Mouse (Mus musculus): Measurements from ENCODE around the gene Pus3.
"Not testable (repeated sequence)": the region's sequence is repeated elsewhere in the genome, so short reads cannot be mapped to it uniquely, and the experiment has no call there.

The Pus3 gene

DNA sequence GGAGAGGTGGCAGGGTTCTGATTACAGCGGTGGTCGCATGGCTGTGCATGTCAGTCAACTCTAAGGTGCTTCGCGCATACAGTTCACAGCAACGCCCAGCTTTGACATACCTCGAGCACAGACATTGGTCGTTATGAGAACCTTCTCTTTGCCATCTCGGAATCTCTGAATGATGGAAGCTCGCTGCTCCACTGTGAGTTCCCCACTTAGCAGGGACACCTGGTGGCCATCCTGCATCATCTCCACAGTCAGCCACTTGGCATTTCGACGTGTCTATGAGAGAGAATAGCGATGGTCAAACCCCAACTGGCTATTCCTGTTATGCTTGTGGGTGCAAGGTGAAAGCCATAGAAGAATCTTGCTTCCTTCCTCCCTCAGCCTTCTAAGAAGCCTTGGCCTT is 12.7 kb upstream of the Pus3 start:
- no peak for DNase-seq (ENCODE audit: low spot score in 2 of 2)

DNA sequence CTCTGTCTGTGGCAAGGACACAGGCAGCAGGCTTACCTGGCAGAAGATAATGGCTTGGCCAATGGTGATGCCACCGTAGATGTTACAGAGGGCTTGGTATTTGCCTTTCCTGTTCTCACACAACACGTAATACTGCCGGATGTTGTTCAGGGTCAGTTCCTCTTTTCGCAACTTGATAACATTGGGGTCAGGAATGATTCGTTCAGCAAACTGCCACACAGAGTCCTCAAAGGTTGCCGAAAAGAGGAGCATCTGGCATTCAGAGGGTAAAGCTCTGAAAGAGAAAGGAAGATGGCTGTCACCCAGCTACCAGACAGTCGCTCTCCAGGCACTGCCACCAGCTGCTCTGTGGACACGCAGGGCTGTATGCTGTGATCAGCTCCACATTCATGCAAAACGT is 11.7 kb upstream of the Pus3 start:
- DNase-seq (ENCODE audit: low spot score in 2 of 2) = no peak

DNA sequence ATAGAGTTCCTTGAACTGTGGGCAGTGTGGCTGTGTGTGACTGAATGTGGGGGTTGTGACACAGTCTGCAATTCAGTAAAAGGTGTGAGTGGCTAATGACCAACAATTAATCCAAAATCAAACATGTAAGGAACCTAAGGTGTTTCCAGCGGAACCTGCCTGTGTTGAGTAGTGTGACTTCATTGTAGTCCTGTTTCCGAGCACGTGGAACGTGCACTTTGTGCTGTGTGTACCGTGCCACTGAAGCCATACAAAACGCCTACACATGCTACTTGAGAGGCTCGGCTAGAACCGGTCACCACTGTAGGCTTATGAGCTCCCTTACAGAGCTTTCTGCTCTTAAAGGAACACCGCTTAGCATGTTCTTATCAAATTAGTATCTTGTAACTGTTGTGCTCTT is 9.9 kb upstream of the Pus3 start:
- DNase-seq (ENCODE audit: low spot score in 2 of 2) = no peak

DNA sequence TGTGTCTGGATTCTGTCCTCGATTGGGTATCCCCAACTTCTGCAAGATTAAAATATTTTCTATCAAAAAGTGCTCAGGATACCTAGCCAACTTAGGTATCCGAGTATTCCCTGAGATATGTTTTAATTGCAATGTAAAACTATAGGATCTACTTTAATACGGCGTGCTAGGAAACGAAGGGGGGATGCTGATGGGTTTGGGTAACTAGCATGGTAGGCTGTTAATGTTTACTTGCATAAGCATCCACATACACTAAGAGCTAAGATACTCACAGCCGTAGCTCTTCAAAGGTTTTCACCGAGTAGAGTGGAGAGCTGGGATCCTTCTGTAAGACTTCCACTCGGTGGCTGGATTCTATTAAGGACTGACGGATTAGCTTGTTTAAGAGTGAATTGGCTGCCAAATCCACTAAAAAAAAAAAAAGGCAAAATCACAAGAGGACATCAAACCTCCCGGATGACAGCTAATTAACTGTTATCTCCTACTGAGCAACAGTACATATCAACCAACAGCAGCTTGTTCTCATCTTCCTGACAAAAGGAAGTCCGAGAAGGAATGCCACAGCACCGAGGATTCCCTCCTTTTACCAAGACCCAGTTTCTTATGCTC is 1.8 kb upstream of the Pus3 start:
- no peak for DNase-seq (ENCODE audit: low spot score in 2 of 2)

DNA sequence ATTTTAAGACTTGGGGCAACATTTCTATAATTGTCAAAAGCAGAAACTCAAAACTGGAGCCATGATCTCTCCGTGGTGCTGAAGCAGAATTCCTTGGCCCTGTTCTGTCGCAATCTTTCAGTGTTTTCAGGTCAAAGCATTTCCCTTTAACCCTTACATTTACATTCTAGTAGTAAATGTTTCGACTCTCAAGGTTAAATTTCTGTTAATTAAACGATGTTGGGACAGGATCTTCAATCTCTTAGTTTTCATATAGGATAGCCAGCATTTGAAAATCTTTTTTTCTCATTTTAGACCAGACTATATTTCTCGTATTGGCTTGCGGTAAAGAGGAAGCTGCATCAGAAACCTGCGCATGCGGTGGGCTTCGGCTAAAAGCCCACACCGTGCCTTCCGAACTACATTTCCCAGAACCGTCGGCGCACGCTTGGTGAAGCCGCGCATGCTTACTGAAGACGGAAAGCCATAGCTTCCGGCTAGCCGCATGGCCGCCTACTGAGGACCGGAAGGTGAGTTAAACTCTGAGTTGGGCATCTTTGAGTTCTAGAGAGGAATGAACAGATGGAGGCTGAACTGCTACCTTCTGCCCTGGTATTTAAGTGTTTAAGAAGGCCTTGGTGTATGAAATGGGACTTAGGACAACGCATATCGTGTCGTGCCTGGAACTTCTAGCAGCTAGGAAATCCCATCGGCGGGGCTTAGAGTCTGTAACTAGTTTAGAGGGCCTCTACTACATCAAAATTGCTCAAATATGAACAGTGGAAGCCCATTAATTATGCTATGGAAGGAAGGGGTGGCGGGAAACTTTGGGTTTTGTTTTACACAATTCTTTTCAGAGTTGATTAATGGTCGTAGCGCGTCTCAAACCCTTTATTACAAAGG is 855 bp downstream of the Pus3 start:
- peak; percentile 49 to 52 for DNase-seq (ENCODE audit: low spot score in 2 of 2)

DNA sequence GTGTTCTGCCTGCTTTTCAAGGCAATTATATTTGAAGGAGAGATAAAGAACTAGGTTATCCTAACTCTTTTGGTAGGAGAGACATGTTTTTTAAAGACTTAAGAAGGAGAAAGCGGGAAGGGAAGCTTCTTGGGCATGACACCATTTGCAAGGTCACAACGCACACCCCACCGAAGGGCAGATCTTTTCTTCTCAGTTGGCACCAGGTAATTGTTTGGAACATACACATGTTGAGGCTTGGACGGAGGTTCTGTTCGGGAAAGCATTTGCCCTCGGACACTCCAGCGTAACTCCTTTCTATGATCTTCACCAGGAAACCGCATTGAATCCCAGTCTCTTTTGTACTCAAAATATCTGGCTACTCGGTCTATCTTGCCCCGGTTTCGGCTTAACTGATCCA is 2.7 kb downstream of the Pus3 start:
- no peak for DNase-seq (ENCODE audit: low spot score in 2 of 2)

DNA sequence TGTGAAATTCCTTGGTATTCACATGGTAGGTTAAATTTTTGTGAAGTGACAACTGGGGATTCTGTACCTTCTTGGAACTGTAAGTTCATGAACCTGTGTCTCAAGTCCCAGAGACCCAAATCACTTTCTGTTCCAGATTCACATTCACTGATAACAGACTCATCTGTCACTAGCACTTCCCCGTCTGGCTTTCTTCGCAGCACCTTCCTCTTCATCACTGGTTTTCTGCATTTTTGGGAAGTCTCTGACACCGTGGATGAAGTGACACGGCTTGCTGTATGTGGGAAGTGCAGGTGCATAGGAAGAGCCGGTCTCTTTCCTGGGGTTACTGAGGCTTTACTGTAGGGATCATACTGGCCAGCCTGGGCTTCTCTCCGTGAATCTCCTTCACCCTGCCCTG is 3.2 kb downstream of the Pus3 start:
- no peak for DNase-seq (ENCODE audit: low spot score in 2 of 2)

DNA sequence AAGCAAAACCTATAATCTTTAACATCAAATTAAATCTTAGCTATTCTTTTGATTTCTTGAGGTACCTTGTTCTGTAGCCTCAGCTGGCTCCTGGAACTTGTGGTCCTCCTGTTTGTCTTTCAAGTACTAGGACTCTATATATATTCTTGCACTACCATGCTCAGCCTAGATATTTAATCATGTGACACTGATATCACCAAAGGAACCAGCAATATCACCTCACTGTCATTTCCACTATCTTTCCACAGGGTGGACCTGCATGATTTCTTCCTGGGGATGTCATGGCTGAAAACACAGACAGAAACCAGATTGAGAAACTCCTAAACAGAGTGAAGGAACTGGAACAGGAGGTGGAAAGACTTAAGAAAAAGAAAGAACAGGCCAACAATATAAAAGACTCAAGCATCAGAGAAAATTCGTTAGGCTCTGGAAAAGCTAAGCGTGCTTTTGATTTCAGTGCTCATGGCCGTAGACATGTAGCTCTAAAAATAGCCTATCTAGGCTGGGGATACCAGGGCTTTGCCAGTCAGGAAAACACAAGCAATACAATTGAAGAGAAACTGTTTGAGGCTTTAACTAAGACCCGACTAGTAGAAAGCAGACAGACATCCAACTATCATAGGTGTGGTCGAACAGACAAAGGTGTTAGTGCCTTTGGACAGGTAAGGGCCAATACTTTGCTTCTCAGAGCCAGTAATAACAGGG is 6.3 kb downstream of the Pus3 start:
- no peak for DNase-seq (ENCODE audit: low spot score in 2 of 2)

DNA sequence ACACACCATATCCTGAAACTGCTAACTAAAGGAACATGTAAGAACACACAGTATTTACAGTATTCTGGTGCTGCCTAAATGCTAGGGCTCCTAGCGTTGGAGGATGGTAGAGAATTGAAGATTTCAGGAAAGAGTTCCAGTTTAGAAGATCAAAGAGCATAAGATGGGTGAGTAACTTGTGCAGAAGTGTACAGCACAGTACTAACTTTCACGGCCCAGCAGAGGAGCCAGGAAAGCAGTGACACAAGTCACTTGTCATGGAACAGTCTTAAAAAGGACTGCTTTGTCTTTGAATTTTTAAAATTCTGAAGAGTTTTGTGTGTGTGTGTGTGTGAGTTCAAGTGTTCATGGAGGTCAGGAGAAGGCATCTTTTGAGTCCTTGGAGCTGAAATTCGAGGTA is 9.6 kb downstream of the Pus3 start:
- no peak for DNase-seq (ENCODE audit: low spot score in 2 of 2)

DNA sequence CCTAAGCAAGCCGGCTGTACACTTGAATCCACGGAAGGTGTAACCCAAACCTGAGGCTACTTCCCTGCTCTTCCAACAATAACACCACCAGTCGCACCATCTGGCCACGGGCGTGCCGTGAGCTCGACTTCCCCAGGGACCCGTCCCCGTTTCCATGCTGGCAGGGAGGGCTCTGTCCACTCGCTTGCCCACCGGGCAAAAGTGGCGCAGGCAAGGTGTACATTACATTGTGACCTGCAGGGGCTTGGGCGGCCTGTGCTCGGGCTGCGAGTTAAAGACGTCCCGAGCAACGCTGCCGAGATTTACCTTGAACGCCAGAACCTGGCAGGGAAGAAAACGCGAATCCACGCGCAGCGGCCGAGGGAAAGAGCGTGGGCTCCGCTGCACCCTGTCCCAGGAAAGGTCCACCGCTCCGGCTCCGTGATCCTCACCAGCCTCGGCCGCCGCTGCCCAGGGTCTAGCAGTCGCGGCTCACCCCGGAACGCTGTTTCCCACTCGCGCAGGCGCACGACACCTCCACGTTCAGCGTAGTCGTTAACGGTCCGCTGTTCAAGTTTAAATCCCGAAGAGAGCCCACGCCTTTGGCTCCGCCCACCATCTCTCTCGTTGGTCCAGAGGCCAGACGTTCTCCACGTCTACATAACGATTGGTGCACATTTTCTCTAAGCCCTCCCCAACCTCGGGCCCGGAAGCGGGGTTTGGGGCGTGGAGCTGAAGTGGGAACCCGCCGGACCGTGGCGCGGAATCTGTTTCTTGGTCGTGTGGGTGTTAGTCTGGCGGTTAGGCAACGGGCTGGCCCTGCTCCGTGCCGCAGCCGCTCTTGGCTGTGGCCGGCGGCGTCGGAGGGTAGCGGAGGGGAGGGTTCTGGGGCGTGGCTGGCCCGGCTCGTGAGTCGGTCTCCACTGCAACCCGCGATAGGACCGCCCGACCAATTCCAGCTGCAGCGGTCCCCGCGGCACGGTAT is 11.5 kb downstream of the Pus3 start, which contains the start of the genes Pate2 and Hyls1:
Pate2 (plus strand) TSS at position 714 of the 964 bp plus-strand sequence.
Hyls1 (minus strand) TSS at position 828 of the 964 bp plus-strand sequence.
- DNase-seq (ENCODE audit: low spot score in 2 of 2) = peak; percentile 86 to 89

DNA sequence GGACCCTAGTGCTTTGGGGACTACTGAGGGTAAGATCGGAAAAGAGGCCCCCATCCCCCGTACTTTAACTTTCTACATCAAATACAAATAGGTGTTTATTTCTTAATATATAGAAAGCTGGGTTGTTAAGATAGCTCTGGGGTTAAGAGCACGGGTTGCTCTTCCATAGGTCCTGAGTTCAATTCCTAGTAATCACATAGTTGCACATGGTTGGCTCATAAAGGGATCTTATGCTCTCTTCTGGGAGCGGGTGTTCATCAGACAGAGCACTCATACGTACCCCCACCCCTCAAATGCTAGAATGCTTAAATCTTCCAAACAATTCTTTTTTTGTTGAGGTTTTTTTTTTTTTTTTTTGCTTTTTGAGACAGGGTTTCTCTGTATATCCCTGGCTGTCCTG is 12.3 kb downstream of the Pus3 start:
- no peak for DNase-seq (ENCODE audit: low spot score in 2 of 2)

DNA sequence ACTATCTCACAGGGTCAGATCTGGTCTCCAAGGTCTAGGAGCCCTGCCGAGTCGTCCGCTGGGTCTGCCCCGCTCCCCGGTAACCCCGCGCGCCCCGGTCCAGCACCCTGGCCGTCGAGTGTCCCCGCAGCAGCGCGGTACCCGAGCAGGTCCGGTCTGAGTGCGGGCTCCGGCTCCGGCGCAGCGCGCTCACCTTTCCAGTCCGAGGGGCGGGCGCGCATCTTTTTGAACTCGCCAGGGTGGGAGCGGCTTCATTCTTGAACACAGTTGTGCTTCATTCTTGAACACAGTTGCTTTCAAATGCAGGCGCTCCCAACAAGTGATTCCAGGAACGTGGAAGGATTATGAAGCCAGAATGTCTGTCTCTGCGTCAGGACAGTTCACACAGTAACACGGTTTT is 16.0 kb downstream of the Pus3 start:
- no peak for DNase-seq (ENCODE audit: low spot score in 2 of 2)

DNA sequence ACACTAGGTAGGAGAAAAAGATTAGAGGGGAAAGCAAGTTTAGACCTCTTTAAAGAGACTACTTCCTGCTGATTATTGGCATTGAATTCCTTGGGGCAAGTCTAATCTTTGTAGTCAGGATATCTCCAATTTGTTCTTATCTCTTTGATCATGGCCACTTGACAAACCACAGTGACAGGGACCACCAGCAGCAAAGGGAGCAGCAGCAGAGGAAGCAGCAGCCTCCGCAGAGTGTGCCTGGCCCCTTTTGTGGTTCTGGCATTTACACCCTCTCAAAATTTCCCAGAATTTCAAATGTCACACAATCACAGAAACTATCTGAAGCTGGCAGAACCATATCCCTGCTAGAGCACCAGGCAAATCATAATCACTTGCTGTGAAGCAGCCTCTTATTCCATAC is 29.3 kb downstream of the Pus3 start:
- no peak for DNase-seq (ENCODE audit: low spot score in 2 of 2)

DNA sequence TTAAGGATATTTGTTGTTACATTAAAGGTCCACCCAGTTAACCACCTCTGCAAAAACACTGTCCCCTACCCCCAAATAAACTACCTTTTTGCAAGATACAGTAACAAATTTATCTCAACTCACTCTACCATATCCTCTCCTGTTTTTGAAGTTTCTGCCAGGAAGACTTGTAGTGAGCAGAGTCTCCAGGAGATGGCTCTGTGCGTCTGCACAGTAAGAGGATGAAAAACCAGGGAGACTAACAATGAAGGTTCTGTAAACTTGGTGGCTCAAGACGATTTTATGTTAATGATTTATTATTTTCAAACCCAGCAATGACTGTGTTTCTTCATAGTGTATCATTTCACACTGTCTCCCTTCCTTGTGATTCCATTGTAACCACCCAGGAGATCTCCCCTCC is 34.5 kb downstream of the Pus3 start:
- no peak for DNase-seq (ENCODE audit: low spot score in 2 of 2)

DNA sequence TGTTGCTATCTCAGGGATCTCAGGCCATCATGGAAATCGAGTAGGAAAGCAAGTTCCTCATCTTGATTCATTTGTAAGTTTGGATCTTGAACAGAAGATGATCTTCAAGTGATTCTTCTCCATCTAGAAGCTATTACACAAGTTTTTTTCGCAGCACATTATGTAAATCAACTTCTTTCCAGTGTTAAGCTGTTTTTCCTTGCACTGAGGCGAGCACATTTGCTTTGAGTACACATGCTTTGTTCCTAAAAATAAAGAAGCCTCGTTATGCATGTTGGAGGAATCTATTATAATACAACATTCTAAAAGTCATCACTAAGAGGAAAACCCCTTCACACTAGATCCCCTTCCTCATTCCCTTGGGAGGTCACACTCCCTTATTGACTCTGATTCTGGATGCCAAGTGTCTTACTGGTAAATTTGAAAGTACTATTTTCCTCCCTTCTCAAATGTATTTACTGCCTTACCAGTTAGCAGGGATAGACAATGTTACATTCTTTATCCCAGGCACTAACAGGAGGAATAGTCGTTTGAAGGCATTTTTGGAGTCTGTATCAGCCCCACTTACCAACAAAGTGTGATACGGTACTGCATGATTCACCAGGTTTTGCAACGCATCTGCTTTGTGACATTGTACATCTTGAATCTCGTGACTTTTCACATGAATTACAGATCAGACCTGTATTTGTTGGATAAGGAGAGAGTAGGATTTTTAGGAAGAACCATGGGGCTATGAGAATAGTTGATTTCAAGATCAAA is 49.4 kb downstream of the Pus3 start:
- DNase-seq (ENCODE audit: low spot score in 2 of 2) = no peak

DNA sequence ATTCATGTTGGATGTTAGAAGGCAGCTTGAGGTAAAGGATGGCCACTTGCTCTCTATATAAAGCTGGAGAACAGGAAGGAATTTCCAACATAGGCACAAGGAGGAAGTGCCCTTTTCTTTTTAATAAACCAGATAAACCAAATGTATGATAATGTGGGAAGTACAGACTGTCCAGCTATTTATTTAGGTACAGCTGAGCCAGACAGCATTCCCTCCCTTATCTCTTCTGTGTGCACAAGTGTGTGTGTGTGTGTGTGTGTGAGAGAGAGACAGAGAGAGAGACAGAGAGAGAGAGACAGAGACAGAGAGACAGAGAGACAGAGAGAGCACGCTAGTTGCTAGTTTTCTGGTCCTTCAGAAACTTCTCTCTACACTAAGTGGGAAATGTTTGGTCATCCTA is 53.4 kb downstream of the Pus3 start, which contains the start of gene Pate4:
Pate4 (minus strand) TSS at position 101 of the 400 bp plus-strand sequence.
- no peak for DNase-seq (ENCODE audit: low spot score in 2 of 2)

DNA sequence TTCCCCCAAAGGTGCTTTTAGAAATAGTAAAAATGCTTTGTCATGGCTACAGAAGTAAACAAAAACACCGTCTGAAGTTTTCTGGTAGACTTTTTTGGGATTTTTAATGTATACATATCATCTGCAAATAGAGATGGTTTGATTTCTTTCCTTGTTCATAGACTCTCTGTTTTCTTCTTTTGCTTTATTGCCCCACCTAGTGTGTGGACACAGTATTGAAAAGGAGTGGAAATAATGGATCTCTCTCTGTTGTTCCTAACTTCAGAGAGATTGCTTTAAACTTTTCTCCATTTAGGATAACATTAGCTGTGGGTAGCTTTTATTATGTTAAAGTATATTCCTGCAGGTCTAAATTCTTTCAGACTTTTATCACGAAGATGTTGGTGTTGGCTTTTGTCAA is 55.6 kb downstream of the Pus3 start:
- no peak for DNase-seq (ENCODE audit: low spot score in 2 of 2)

DNA sequence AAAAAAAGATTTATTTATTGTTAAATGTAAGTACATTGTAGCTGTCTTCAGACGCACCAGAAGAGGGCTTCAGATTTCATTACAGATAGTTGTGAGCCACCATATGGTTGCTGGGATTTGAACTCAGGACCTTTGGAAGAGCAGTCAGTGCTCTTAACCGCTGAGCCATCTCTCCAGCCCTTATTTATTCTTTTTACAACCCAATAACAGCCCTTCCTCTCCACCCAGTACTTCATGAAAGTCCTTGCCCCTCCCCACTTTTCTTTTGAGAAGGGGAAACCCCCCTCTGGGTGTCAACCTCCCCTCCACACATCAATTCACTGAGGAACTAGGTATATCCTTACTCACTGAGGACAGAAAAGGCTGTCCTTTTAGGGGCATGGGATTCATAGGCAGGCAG is 58.4 kb downstream of the Pus3 start:
- not testable (repeated sequence) for DNase-seq (ENCODE audit: low spot score in 2 of 2)
